Mouse (Mus musculus): ENCODE measurements at regions not wholly inside any gene's neighbourhood (a gene's known extent, or its start where the extent isn't known, plus 50 kb on each side); places are given as distances from the start of the nearest gene placed in this dataset.
A peak's percentile ranks its signal among the peaks of the same experiment; 100 is the strongest.

DNA sequence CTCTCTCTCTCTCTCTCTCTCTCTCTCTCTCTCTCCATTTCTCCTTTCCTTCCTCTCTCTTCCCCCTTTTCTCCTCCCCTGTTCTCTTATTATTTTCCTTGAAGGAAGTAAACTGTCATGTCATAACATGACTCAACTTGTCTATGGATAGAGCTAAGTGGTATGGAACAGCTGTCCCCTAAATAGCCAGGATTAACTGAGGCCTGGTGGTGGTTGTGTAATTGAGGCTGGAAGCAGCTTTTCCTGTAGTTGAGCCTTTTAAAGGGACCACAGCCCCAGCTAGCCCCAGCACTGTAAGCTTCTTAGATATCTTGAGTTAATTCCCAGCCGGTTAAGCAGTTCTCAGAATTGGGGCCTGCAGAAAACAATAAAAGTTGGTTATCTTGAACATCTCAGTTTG is 243.7 kb upstream of the Nbea start:
- DNase-seq (ENCODE audit: low read depth, low spot score): no peak

DNA sequence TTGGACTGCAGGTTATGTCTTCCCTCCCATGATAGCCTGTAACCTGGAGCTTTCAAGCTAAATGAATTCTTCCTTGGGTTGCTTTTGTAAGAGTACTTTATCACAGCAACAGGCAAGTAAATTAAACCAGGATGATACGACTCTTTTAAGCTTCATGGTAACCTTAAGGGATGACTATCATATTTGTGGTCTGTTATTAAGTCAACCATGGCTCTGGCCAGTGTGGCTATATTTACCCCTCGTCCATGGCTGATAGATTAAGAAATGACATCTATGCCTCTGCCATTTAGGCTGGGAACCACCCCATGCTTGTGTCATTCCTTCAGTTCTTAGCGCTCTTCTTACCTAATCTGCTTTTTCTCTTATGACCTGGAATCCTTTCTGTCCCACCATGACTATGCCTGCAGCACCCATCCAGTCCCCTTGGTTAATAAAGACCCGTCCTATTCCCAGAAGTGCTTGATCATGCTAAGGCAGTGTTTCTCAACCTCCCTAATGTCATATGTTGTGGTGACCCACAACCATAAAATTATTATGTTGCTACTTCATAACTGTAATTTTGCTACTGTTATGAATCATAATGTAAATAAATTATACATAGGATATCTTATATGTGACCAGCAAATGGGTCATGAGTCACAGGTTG is 214.5 kb upstream of the Nbea start:
- no peak for DNase-seq (ENCODE audit: low read depth, low spot score)

DNA sequence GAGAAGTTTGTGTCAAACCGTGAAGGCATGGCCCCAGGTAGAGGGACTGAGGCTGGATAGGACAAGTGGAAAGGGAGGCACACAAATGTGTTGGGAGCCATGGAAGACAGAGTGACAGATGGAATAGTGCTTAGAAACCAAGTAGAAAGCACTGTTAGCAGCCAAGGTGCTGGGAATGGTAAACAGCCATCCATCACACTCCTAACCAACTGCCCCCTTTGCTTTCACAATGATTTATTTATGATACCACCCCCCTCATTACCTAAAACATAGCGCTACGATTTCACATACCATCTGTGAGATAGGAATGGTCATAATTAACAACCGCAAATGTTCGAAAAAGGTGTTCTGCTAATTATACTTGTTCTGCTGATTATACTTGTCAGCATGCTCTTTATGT is 209.6 kb upstream of the Nbea start:
- no peak for DNase-seq (ENCODE audit: low read depth, low spot score)

DNA sequence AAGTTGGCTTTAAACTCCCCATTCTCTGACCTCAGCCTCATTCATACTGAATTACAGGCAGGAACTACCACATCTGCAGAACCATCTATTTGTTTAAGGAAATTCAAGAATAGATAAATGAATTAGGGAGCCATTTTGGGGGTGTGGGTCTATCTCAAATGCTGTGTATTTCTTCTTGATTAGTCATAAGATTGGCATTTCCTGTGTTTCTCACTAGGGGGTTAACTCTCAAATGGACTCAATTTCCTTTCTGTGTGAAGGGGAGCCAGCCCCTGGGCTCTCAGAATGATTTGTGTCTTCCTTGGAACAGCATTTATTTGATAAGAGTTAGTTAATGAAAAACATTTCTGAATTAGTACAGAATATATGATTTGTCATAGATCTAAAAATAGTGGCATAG is 196.8 kb upstream of the Nbea start:
- no peak for DNase-seq (ENCODE audit: low read depth, low spot score)

DNA sequence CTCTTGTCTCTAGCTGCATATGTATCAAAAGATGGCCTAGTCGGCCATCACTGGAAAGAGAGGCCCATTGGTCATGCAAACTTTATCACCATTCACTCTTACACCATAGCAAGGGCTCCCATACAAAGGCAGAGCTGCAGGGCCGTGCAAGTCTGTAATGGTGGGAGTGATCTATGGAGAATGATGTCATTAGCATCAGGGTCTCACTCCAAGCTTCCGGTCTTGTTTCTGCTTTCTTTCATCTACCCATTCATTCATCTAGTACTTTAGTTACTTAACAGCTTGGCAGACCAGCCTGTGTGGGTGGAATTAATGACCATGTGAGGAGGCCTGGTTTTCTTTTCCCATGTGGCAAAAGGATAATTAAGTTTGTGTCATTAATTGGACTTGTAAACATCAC is 196.0 kb upstream of the Nbea start:
- no peak for DNase-seq (ENCODE audit: low read depth, low spot score)

DNA sequence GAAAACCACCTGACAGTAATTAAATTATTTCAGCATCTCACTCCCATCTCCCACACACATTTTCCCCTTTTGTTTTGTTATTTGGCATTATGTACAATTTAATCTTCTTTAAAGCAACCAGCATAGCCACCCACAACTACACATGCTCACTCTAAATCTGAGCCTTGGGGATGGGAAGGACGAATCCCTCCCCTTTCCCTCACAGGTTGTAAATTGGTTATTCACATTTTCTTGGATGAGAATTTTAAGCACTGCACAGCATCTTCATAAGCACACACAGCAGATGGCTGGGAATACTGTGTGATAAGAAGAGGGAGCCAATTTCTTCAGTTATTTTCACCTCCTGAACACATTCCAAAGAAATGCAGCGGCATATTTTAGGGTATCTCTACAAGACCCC is 179.0 kb upstream of the Nbea start:
- DNase-seq (ENCODE audit: low read depth, low spot score): no peak

DNA sequence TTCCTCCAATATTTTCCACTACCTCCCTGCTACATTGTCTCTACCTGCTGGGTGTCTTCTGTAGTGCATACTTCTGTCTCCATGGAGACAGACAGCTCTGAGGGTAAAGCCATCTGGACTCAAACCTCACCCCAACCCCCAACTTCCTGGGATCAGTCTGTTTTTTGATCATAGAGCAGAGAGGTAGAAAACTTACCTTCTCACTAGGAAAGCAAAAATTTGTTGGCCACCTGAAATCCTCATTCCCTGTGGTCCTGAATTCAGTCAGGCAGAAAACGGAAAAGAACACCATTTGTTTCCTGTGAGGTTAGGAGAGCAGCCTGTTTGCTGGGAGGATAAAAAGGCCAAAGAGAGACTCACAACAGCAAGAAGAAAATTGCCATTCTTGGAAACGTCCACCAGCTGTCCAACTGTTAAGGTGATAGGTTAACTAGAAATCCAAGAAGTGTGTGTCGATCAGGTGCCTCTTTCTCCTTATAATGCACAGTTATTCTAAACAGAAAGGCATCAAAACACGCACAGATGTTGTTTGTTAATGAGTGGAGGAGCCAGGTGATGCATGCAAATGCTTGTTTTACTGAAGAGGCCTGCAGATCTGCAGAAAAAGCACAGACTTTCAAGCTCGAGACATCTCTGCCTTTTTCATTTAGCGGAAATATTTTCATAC is 173.7 kb upstream of the Nbea start:
- peak; percentile 36 for DNase-seq (ENCODE audit: low read depth, low spot score)

DNA sequence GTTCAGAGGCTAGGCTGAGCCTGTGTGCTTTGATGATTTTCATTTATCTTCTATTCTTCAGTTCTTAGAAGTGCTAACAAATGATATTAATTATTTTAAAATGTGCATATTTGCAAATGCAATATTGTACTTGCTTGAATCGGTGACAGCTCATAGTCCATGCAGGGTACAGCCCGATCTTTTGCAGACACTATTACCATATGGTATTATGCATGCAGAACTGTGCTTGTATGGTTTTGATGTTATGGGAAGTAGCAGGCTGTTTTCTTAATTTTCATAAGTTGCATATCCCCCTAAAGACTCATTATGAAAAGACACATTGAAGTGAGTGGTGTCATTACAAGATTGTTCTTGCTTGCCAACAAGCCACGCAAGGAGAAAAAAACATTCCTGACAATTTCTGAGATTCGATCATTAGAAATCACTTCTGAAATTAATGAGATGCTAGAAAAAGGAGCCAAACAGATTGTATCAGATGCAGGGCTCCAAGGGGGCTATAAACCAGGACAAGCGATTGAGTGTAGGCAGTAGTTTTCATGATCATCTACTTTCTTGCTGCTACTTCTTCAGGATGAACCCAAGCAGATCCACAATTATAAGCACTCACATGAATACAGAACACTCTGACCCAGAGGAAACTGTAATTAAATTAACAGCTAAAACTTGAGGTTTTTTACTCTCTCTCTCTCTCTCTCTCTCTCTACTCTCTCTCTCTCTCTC is 172.8 kb upstream of the Nbea start:
- DNase-seq (ENCODE audit: low read depth, low spot score): no peak

Data from forelimb bud, embryonic 11.5 days (tissue).